Mouse (Mus musculus) bone marrow macrophage, adult 2 months (primary cell): ENCODE results near the gene Actrt2.

Source experiments
- CTCF ChIP-seq: IDR thresholded peaks from 2 replicates; pipeline ENCODE4 v1.5.1; 2012; ENCODE audit warnings: low read depth, mild to moderate bottlenecking, low read length, moderate library complexity
- POLR2A ChIP-seq: IDR thresholded peaks from 2 replicates; pipeline ENCODE4 v1.6.1; 2012; ENCODE audit warnings: mild to moderate bottlenecking, low read depth, low read length, borderline replicate concordance

GRCm38 (mm10) chr4:154634470-154635240 lies 33.0 kb downstream of the Actrt2 start:
- TF ChIP-seq POLR2A (no peak), CTCF (no peak)
